Mouse (Mus musculus) embryonic fibroblast, embryonic 13.5 days (primary cell): ENCODE results near the gene Elp5.

Experiments
- CTCF ChIP-seq: IDR thresholded peaks from 2 replicates; pipeline ENCODE4 v1.5.1; 2011; ENCODE audit warnings: mild to moderate bottlenecking, control low read depth, low read length, moderate library complexity, borderline replicate concordance; ENCODE audit not compliant: insufficient read depth
- POLR2A ChIP-seq: IDR thresholded peaks from 2 replicates; pipeline ENCODE4 v1.6.1; 2011; ENCODE audit warnings: low read depth, mild to moderate bottlenecking, control low read depth, low read length, moderate library complexity

DNA sequence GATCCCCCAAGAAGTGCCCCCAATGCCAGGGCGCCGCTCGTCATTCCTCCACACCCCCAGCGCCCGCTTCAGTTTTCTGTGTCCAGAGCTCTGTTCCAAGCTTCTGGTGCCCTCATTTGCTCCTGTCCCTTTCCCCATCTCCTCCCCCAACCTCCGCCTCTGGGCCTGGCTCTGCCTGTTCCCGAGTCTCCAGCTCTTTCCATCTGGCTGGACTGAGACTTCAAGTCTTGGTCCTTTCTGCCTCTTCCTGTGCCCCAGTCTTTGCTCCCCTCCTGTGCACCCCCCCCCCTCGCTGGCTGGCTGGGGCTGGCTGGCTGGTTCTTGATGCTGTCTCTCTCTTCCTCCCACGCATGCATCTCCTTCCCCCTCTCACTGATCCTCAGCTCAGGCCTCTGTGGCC, 45.1 kb upstream of the Elp5 start:
- TF ChIP-seq POLR2A (0 out of 2 replicates have a peak, but pooled peaks have one; percentile 21), CTCF (no peak)
